Mouse (Mus musculus): ENCODE measurements around the gene Nacad.

DNA sequence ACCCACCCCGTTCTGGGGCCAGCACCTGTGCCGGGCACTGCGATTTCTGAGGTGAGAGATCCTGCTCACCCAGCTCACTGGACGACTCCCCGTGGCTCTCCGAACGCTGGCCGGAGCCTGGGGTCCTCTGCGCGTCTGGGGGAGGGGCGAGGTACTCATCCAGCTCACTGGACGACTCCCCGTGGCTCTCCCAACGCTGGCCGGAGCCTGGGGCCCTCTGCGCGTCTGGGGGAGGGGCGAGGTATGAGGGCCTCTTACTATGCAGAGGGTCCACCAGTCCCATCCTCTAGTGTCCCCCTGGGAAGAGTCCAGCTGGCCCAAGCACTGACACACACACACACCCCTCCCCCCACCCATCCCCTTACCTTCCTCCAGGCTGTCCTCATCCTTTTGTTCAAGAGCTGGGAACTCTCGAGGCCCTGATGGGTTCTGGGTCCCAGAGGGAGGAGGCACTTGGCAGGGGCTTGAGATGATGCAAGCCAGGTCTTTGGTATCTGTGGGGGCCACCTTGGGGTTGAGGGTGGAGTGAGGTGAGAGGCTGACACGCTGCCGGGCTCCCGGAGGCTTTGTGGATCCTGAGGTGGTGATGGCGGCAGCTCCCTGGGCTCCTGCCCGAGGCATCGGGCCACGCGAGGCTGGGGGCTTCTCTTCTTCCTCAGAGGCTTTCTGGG is 6.7 kb downstream of the Nacad start:
- TF ChIP-seq CTCF (IDR thresholded peaks at IDR 0.05; ENCODE audit: extremely low read depth, insufficient read length, insufficient replicate concordance, low read depth, low read length) (no peak), POLR2A (IDR thresholded peaks at IDR 0.05; ENCODE audit: low read depth, low read length) (no peak)
